Mouse (Mus musculus) midbrain, embryonic 16.5 days (tissue): Measurements from ENCODE around the gene 0610012G03Rik. TPM values are rescaled to one million over a fixed set of nuclear protein-coding genes. Genes with fewer than 3 reads are reported as not detected.

Source experiments
- ATAC-seq: fragments of 200-750 bp; cut with Nextera tagmentation; 2 replicates; pipeline ENCODE4 v1.8.0; 2017; ENCODE audit warnings: moderate TSS enrichment
- H3K27ac ChIP-seq: fragments of 300-500 bp; sonication (generic); 2 replicates; pipeline ENCODE4 v1.5.1; 2014; ENCODE audit warnings: mild to moderate bottlenecking, low read length, mixed read lengths
- H3K27me3 ChIP-seq: fragments of 300-500 bp; sonication (generic); 2 replicates; pipeline ENCODE4 v1.6.1; 2014; ENCODE audit warnings: low read depth, low read length, mixed read lengths; ENCODE audit not compliant: control insufficient read depth, insufficient read depth
- H3K36me3 ChIP-seq: fragments of 300-500 bp; sonication (generic); 2 replicates; pipeline ENCODE4 v1.6.1; 2014; ENCODE audit warnings: mild to moderate bottlenecking, low read length, moderate library complexity, mixed read lengths; ENCODE audit not compliant: control insufficient read depth, insufficient read depth
- H3K4me1 ChIP-seq: fragments of 300-500 bp; sonication (generic); 2 replicates; pipeline ENCODE4 v1.6.1; 2014; ENCODE audit warnings: mild to moderate bottlenecking, low read length, mixed read lengths; ENCODE audit not compliant: control insufficient read depth, insufficient read depth
- H3K4me2 ChIP-seq: fragments of 300-500 bp; sonication (generic); 2 replicates; pipeline ENCODE4 v1.6.1; 2014; ENCODE audit warnings: mild to moderate bottlenecking, low read length, mixed read lengths
- H3K4me3 ChIP-seq: fragments of 300-500 bp; sonication (generic); 2 replicates; pipeline ENCODE4 v1.5.1; 2014; ENCODE audit warnings: low read depth, mild to moderate bottlenecking, low read length, moderate library complexity, mixed read lengths
- H3K9ac ChIP-seq: fragments of 300-500 bp; sonication (generic); 2 replicates; pipeline ENCODE4 v1.6.1; 2014; ENCODE audit warnings: low read depth, low read length, mixed read lengths
- H3K9me3 ChIP-seq: fragments of 300-500 bp; sonication (generic); replicated peaks from 2 replicates; pipeline ENCODE4 v1.6.1; 2014; ENCODE audit warnings: mild to moderate bottlenecking, low read length, mixed read lengths; ENCODE audit not compliant: control insufficient read depth, poor library complexity, severe bottlenecking
- WGBS: fragments of 180-500 bp; shearing (Covaris S2); extraction: QIAGEN DNeasy Blood & Tissue Kit; methylation state at CpG from one replicate; pipeline ENCODE4 v1.1.7; 2014; 5-methylcytosine and 5-hydroxymethylcytosine counted together
- polyA plus RNA-seq: library from polyadenylated mRNA; unstranded; fragments of >200 nt; fragmentation: Nextera tagmentation; extraction: Ambion mirVana; gene quantifications from 2 replicates; pipeline ENCODE4 v1.2.1, GENCODE M21; 2015

Gene 0610012G03Rik
- polyA plus RNA-seq, 1 experiment from 2014 or later, result 117 TPM

- Histone ChIP-seq H3K9ac (peak overlapping the region; percentile 77), H3K9me3 (no peaks in the 10 kb centered on the region), H3K36me3 (no peaks in the 10 kb centered on the region), H3K27me3 (peaks cover 5% of the 10 kb centered on the region; the same call in 1 of the 2 replicates), H3K4me1 (peaks cover 22% of the 10 kb centered on the region), H3K27ac (0 out of 2 replicates have a peak overlapping the region, but pooled peaks have one; percentile 31), H3K4me2 (peak overlapping the region; percentile 78), H3K4me3 (peak overlapping the region; percentile 43)
- no peak for ATAC-seq
- WGBS, result 6% methylated on average over 36 of the region's 36 CpGs
Observed at GRCm38 (mm10) chr16:31935091-31935979, 13.0 kb downstream of the 0610012G03Rik start.

DNA sequence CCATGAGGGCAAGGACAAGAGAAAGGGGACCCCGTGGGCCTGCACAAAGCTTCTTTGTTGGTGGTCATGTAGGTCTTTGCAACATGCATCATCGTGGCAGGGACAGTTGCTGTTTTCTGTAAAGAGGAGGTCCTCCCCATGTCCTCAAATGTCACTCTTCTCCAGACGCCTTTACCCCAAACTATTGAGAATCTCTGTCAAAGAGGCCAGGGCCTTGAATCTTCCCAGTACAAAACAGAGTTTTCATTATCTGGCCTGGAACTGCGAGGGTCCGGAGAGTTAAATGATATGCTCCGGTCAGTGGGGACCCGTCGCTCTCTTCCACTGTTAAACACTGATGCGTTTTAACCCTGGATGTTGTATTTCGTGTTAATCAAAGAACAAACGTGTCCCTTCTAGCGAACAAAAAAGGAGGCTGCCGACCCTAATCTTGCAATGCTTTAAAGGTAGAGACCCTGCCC is 13.7 kb downstream of the 0610012G03Rik start:
- Histone ChIP-seq H3K36me3 (no peaks in the 10 kb centered on the region), H3K4me1 (peaks cover 22% of the 10 kb centered on the region), H3K9me3 (no peaks in the 10 kb centered on the region), H3K27ac (peak overlapping the region; percentile 97), H3K27me3 (peaks cover 5% of the 10 kb centered on the region; the same call in 1 of the 2 replicates), H3K9ac (peak overlapping the region; percentile 77), H3K4me3 (peak overlapping the region; percentile 43), H3K4me2 (peak overlapping the region; percentile 78)
- 13% methylated on average over 13 of the region's 13 CpGs for WGBS
- ATAC-seq, result no peak

- Histone ChIP-seq H3K36me3 (no peaks in the 10 kb centered on the region), H3K27me3 (peaks cover 5% of the 10 kb centered on the region; the same call in 1 of the 2 replicates), H3K9me3 (no peaks in the 10 kb centered on the region), H3K4me2 (peak within 1 kb of the TSS; percentile 78), H3K4me1 (peaks cover 22% of the 10 kb centered on the region), H3K4me3 (peak within 1 kb of the TSS; percentile 43), H3K9ac (peak within 1 kb of the TSS; percentile 77), H3K27ac (peak within 1 kb of the TSS; percentile 97)
- ATAC-seq, result peak; percentile 9
- WGBS, result 4% methylated on average over 42 of the region's 42 CpGs
Observed at GRCm38 (mm10) chr16:31933751-31934549, 14.3 kb downstream of the 0610012G03Rik start, which contains the start of gene Pigz. Gene Pigz, plus strand, starts transcription at chr16:31933851.

DNA sequence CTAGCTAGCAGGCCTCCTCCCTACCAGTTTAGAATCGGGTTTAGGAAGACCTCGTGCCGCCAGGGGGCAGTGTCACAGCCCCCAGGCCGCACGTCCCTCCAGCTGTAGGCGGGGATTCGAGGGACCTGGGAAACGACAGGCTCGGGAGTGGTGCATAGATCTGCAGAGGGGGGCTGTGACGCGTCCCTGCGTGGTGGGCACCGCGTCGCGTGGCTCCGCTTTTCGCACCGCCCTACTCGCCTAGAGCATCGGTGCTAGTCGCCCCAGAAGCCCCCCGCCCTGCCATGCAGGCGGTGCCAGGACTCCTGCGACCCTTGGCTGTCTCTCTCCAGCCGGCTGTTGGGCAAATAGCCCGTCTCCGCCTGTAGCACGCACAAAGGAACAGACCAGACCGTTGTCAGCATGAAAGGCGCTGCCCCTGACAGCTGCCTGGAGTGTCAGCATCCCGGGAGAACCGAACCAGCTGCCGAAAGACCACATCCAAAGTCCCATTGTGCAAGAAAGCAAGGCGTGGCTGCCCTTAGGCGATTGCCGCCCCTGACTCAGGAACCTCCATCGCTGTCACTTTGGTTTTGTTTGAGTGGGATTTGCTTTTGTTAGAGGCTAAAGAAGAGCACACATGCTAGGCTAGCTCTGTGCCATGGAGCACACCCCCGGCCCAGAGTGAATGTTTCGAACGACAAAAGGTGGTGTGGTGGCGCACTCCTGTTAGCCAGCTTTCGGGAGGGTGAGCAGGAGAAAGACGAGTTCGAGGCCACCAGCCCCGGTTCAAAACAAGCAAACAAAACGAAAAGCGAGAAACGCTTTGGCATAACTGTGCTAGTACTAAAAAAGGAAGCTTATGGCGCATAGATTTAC is 15.2 kb downstream of the 0610012G03Rik start:
- peak overlapping the region; percentile 97 for H3K27ac ChIP-seq

DNA sequence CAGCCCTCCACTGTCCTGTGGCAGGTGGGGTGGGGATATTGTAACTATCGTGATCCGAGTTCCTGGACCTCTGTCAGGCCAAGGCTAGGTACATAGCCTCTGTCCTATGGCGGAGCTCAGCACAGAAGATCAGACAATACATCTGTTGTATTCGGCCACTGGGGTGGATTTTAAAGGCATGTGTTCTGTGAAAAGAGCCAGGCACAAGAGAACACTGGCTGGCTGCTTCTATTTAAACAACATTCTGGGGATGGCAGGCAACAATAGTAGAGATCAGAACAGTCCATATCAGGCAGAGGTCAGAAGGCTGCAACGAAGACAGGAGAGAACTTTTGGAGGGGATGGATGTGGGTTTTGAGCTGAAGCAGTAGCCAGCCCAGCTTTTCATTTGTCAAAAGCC is 16.0 kb downstream of the 0610012G03Rik start:
- WGBS, result 27% methylated on average over 5 of the region's 5 CpGs
- H3K36me3 ChIP-seq, result no peaks in the 10 kb centered on the region
- 0 out of 2 replicates have a peak, but pooled peaks have one; percentile 4 for ATAC-seq
- no peak overlapping the region for H3K4me3 ChIP-seq
- H3K9me3 ChIP-seq, result no peaks in the 10 kb centered on the region
- no peak overlapping the region; the same call in 1 of the 2 replicates for H3K9ac ChIP-seq
- H3K4me1 ChIP-seq, result peaks cover 22% of the 10 kb centered on the region
- no peak overlapping the region for H3K4me2 ChIP-seq
- H3K27me3 ChIP-seq, result peaks cover 5% of the 10 kb centered on the region; the same call in 1 of the 2 replicates
- peak overlapping the region; percentile 97 for H3K27ac ChIP-seq

More for the DNA sequence above, 15.2 kb downstream of the 0610012G03Rik start:
- under 1% methylated on average over 50 of the region's 50 CpGs for WGBS
- no peaks in the 10 kb centered on the region for H3K36me3 ChIP-seq
- peak; percentile 97 for ATAC-seq
- H3K4me1 ChIP-seq, result peaks cover 22% of the 10 kb centered on the region
- no peaks in the 10 kb centered on the region for H3K9me3 ChIP-seq
- H3K4me3 ChIP-seq, result peak overlapping the region; percentile 43
- peaks cover 5% of the 10 kb centered on the region; the same call in 1 of the 2 replicates for H3K27me3 ChIP-seq
- peak overlapping the region; percentile 78 for H3K4me2 ChIP-seq
- H3K9ac ChIP-seq, result peak overlapping the region; percentile 77

GRCm38 (mm10) chr16:31931330-31931729 is 17.0 kb downstream of the 0610012G03Rik start:
- Histone ChIP-seq H3K36me3 (no peaks in the 10 kb centered on the region), H3K9me3 (no peaks in the 10 kb centered on the region), H3K27ac (no peak overlapping the region), H3K4me2 (no peak overlapping the region), H3K4me1 (peaks cover 22% of the 10 kb centered on the region), H3K27me3 (peaks cover 4% of the 10 kb centered on the region; the same call in 1 of the 2 replicates), H3K9ac (no peak overlapping the region), H3K4me3 (no peak overlapping the region)
- no peak for ATAC-seq
- 50% methylated on average over 17 of the region's 17 CpGs for WGBS

DNA sequence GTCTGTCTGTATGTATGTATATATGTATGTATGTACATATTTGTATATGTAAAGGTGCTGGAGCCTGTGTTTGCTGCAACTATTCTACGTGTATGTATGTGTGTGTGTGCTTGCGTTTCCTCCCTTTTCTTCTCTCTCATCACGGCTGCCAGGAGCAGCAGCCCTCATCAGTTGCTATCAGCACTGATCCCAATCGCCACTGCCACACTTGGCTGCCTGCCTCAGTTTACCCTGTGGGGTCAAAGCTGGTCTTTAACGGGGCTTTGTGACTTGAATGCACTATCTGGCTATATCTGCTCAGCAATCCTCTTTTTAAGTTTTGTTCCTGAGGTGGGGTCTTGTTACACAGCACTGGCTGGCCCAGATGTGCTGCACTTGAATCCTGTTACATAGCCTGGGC is 20.9 kb downstream of the 0610012G03Rik start:
- Histone ChIP-seq H3K4me2 (no peak overlapping the region), H3K27ac (no peak overlapping the region), H3K27me3 (no peaks in the 10 kb centered on the region), H3K9me3 (no peaks in the 10 kb centered on the region), H3K9ac (no peak overlapping the region), H3K36me3 (no peaks in the 10 kb centered on the region), H3K4me1 (peaks cover 3% of the 10 kb centered on the region; the same call in 1 of the 2 replicates), H3K4me3 (no peak overlapping the region)
- 93% methylated on average over 5 of the region's 5 CpGs for WGBS
- no peak for ATAC-seq

GRCm38 (mm10) chr16:31926547-31927182 is 21.6 kb downstream of the 0610012G03Rik start:
- no peak overlapping the region for H3K9ac ChIP-seq
- no peaks in the 10 kb centered on the region for H3K27me3 ChIP-seq
- ATAC-seq, result no peak
- no peaks in the 10 kb centered on the region for H3K36me3 ChIP-seq
- no peaks in the 10 kb centered on the region for H3K9me3 ChIP-seq
- no peaks in the 10 kb centered on the region for H3K4me1 ChIP-seq
- H3K27ac ChIP-seq, result no peak overlapping the region
- WGBS, result 83% methylated on average over 13 of the region's 13 CpGs
- no peak overlapping the region for H3K4me3 ChIP-seq
- H3K4me2 ChIP-seq, result no peak overlapping the region
